Mouse (Mus musculus) 416B (cell line): ENCODE measurements around the gene Kif17.

ENCODE experiments used
- DNase-seq: peaks from one replicate; pipeline ENCODE4 v3.0.0; 2011; ENCODE audit warnings: low read depth

Kif17 gene

GRCm38 (mm10) chr4:138261843-138262681, 11.8 kb downstream of the Kif17 start:
- peak; percentile 91 for DNase-seq

- no peak for DNase-seq
These were observed 17.6 kb downstream of the Kif17 start for GRCm38 (mm10) chr4:138267869-138268268.

DNA sequence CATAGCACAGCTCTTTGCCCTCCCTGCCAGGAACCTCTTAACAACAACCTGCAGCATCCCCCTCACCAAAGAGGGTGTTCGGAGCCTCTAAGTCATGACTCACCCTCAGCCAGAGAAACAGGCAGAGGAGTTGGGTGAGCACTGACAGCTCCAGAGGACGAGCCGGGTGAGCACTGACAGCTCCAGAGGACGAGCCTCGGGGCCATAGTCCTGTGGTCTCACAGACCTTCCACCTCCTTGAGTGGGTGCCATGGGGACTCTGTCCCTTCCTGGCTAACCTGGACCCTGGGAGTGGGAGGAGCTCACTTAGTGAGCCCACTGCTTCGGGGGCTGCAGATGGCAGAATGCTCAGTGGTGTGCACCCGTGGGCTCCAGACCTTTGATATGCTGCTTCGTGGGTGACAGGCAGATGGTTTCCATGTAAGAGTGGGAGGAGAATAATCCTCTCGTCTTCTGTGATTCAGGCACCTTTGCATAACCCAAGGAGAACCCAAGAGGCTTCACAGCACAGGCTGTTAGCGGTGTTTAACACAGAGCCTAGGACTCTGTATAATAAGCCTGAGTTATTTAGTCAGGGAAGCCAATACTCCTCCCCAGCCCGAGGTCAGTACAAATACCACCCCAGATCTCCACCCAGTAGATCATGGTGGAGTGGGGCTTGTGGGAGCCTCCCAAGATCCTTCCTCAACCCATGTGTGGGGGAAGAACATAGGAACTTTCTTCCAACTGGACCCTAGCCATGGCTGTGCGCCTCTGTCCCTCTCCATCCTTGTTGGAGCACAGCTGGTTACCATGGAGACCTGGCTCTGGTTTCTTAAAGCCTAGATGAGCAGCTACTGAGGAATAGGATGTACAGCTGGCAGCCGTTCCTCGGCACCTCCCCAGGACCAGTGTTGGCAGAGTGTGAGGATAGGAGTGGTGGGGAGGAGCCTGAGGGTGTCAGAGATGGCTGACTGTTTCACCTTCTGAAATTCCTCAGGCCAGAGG, 22.1 kb downstream of the Kif17 start:
- no peak for DNase-seq

DNA sequence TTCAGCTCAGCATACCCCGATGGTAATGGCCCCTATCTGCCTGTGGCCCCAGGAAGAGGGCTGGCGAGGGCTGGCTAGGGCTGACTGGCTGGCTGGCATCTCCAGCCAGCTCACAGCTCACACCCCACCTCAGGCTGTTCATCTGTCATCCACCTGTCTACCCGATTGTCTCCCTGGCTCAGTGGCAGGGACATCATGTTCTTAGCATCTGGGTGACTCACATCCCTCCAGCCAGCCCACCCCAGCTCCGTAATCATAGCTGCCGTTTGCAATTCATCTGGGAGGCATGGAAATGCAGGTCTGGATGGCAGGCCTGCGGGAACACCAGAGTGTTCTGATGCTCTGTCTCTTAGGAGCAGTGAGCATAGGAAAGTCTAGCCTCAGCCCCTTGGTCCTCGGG, 28.1 kb downstream of the Kif17 start:
- DNase-seq = no peak

- peak; percentile 96 for DNase-seq
These were observed 32.6 kb downstream of the Kif17 start for GRCm38 (mm10) chr4:138282834-138283233.

DNA sequence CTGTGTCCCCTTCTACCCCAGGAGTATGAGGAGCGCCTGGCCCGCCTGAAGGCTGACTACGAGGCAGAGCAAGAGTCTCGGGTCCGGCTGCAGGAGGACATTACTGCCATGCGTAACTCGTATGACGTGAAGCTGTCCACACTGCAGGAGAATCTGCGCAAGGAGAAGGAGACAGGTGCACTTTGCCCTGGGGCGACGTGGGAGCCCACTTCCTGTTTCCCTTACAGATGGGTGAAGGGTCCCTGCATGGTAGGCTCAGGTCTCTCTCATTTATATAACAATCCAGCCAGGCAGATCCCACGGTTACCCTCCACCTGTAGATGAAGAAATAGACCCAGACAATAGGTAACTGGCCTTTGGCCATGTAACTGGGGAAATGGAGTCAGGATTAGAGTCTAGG, 36.2 kb downstream of the Kif17 start:
- no peak for DNase-seq

GRCm38 (mm10) chr4:138288691-138289090, 38.5 kb downstream of the Kif17 start:
- DNase-seq = no peak

DNA sequence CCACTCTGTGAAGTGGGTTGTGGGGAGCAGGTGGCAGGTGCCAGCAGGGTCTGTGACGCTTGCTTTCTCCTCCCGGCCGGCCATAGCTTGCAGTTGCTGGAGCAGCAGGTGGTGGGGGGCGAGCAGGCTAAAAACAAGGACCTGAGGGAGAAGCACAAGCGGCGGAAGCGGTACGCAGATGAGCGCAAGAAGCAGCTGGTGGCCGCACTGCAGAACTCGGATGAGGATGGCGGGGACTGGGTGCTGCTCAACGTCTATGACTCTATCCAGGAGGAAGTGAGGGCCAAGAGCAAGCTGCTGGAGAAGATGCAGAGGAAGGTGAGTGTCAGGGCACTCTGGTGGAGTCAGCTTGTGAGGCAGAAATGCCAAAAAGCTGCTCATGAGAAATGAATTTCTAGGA, 41.8 kb downstream of the Kif17 start:
- no peak for DNase-seq

- no peak for DNase-seq
These were observed 43.2 kb downstream of the Kif17 start for GRCm38 (mm10) chr4:138293261-138293948.

- no peak for DNase-seq
These were observed 43.8 kb downstream of the Kif17 start for GRCm38 (mm10) chr4:138293949-138294550.

DNA sequence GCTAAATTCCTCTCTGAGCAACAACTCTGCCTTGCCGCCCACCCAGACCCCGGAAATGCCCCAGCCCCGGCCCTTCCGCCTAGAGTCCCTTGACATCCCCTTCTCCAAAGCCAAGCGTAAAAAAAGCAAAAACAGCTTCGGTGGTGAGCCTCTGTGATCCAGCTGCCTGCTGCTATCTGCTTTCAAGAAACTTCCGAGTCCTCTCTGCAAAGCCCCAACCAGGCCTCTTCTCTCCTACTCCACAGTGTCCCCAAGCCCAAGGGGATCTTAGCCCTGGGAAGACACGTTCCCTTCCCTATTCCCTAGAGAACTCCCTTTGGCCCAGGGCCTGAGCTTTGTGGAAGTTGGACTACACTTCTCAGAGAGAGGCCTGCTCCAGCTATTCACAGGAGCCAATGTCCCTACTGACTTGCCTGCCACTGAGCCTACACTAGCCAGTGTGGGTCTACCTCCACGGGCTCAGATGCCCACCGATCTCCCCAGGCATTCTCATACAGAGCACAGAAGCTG, 51.1 kb downstream of the Kif17 start:
- DNase-seq = no peak

- no peak for DNase-seq
These were observed 52.8 kb downstream of the Kif17 start for GRCm38 (mm10) chr4:138303011-138303410.

DNA sequence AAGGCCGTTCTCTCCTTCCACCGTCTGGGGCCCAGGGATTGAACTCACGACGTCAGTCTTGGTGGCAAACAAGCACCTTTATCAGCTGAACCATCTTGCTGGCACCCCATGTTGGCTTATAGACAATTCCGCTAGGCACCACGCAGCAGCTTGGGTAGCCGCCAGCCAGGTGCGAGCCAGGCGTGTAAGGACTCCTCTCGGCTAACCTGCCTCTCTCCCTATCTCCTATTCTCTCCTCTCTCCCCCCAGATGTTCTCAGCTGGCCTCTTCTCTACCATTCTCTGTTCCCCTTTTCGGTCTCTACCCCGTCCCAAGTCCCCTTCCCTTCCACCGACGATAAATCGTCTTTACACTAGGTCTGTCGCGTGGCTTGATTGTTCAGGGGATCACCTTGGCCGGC, 53.5 kb downstream of the Kif17 start:
- DNase-seq = peak; percentile 43

- peak; percentile 99 for DNase-seq
These were observed 54.3 kb downstream of the Kif17 start, which contains the start of gene Ddost for GRCm38 (mm10) chr4:138304340-138305104. Gene Ddost, plus strand, starts transcription at chr4:138304730.

DNA sequence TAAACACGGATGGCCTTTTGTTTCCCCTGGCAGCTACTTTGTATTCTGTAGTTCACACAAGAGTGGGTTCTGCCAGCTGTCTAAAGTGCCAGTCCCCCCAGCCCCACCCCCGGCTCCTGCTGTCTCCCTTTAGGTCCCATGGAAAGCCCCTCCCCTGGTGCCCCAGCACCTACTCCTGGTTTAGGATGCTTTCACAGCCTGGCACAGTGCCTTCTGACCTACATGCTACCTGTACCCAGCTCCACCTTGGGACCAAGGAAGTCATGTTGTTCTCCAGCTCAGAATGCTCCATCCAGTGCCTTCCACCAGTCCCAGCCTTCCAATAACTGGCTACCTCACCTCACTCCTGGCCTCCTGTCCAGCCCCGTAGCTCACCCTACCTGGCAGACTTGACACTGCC, 56.8 kb downstream of the Kif17 start:
- no peak for DNase-seq

- DNase-seq = no peak
These were observed 57.5 kb downstream of the Kif17 start for GRCm38 (mm10) chr4:138307739-138308138.

DNA sequence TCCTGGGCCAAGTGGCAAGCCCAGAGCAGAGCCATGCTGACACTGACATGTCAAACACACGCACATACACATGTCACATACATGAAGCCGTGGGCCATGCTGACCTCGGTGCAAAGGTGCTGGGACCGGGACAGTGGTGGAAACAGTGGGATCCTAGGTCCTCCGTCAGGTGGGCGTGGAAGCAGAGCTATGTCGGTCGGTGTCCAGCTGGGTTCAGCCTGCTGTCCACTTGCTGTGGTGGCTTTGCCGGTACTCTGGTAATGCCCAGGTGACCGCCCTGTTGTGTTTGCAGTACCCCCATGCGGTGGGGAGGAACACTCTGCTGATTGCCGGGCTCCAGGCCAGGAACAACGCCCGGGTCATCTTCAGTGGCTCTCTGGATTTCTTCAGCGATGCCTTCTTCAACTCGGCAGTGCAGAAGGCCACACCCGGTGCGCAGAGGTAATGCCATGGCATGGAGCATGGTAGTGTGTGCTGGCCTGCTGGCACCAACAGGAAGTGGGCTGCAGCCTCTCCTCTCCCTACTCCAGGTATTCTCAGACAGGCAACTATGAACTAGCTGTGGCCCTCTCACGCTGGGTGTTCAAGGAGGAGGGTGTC, 60.2 kb downstream of the Kif17 start:
- no peak for DNase-seq

DNA sequence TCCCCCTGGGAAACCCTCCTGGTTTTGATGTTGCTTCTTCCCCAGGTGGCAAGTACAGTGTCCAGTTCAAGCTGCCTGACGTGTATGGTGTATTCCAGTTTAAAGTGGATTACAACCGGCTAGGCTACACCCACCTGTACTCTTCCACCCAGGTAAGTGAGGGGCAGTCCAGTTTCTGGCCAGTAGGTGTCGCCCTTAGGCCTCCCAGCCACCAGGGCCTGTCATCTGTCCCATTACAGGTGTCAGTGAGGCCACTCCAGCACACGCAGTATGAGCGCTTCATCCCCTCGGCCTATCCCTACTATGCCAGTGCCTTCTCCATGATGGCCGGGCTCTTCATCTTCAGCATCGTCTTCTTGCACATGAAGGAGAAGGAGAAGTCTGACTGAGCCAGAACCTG, 61.4 kb downstream of the Kif17 start:
- no peak for DNase-seq

- no peak for DNase-seq
These were observed 61.9 kb downstream of the Kif17 start for GRCm38 (mm10) chr4:138312105-138312504.

- no peak for DNase-seq
These were observed 62.8 kb downstream of the Kif17 start for GRCm38 (mm10) chr4:138313021-138313420.
